Mouse (Mus musculus) neural tube, embryonic 10.5 days (tissue): ENCODE results near the gene Nrxn3.

ENCODE experiments used
- DNase-seq: peaks from one replicate; pipeline ENCODE4 v3.0.0-alpha.2; 2017; ENCODE audit warnings: low spot score; ENCODE audit errors: extremely low spot score

Gene Nrxn3

GRCm38 (mm10) chr12:88808947-88809346 is 86.3 kb downstream of the Nrxn3 start:
- DNase-seq, result no peak

- no peak for DNase-seq
These were observed 89.5 kb downstream of the Nrxn3 start for GRCm38 (mm10) chr12:88812173-88812572.

GRCm38 (mm10) chr12:88816865-88817264 is 94.2 kb downstream of the Nrxn3 start:
- DNase-seq, result no peak

- no peak for DNase-seq
These were observed 96.1 kb downstream of the Nrxn3 start for GRCm38 (mm10) chr12:88818622-88819334.

GRCm38 (mm10) chr12:88819335-88819709 is 96.6 kb downstream of the Nrxn3 start:
- no peak for DNase-seq

- DNase-seq, result no peak
These were observed 97.5 kb downstream of the Nrxn3 start for GRCm38 (mm10) chr12:88820131-88820530.

- DNase-seq, result no peak
These were observed 108.2 kb downstream of the Nrxn3 start for GRCm38 (mm10) chr12:88830851-88831250.

GRCm38 (mm10) chr12:88835821-88836220 is 113.1 kb downstream of the Nrxn3 start:
- peak; percentile 27 for DNase-seq

GRCm38 (mm10) chr12:88839724-88840123 is 117.0 kb downstream of the Nrxn3 start:
- no peak for DNase-seq

GRCm38 (mm10) chr12:88841350-88841749 is 118.7 kb downstream of the Nrxn3 start:
- DNase-seq, result no peak

GRCm38 (mm10) chr12:88850400-88851179 is 127.9 kb downstream of the Nrxn3 start:
- DNase-seq, result peak; percentile 23

GRCm38 (mm10) chr12:88854039-88854438 is 131.4 kb downstream of the Nrxn3 start:
- DNase-seq, result no peak

GRCm38 (mm10) chr12:88857701-88858100 is 135.0 kb downstream of the Nrxn3 start:
- DNase-seq, result no peak

GRCm38 (mm10) chr12:88859456-88860345 is 137.0 kb downstream of the Nrxn3 start:
- DNase-seq, result no peak

GRCm38 (mm10) chr12:88860397-88860796 is 137.7 kb downstream of the Nrxn3 start:
- no peak for DNase-seq

GRCm38 (mm10) chr12:88863069-88863468 is 140.4 kb downstream of the Nrxn3 start:
- no peak for DNase-seq

- DNase-seq, result no peak
These were observed 145.6 kb downstream of the Nrxn3 start for GRCm38 (mm10) chr12:88868288-88868687.

GRCm38 (mm10) chr12:88897331-88897730 is 174.7 kb downstream of the Nrxn3 start:
- DNase-seq, result no peak

- no peak for DNase-seq
These were observed 177.5 kb downstream of the Nrxn3 start for GRCm38 (mm10) chr12:88900014-88900727.

GRCm38 (mm10) chr12:88900728-88901080 is 178.0 kb downstream of the Nrxn3 start:
- DNase-seq, result no peak

GRCm38 (mm10) chr12:88910761-88911160 is 188.1 kb downstream of the Nrxn3 start:
- peak; percentile 39 for DNase-seq
